Mouse (Mus musculus): ENCODE measurements around the gene Strada.
"Not testable (repeated sequence)": the region's sequence is repeated elsewhere in the genome, so short reads cannot be mapped to it uniquely, and the experiment has no call there.

Gene Strada

DNA sequence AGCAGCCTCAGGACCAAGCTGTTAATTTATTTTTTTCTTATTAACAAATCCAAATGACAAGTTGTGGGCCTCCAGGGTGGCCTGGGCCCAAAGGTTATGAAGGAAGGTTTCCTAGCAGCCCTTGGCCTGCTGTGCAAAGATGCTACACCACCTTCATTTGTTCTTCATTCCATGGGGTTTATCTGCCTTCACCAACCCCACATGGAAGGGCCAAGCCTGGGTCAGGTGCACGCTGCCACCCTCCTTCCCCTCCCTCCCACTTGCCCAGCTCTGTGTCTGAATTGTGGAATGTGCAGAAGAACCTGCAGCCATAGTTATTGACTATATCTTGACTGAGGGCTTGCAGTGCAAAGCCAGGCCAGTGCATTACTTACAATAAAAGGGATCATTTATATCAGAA, 45.7 kb downstream of the Strada start:
- DNase-seq (ENCODE audit: low spot score) = no peak

DNA sequence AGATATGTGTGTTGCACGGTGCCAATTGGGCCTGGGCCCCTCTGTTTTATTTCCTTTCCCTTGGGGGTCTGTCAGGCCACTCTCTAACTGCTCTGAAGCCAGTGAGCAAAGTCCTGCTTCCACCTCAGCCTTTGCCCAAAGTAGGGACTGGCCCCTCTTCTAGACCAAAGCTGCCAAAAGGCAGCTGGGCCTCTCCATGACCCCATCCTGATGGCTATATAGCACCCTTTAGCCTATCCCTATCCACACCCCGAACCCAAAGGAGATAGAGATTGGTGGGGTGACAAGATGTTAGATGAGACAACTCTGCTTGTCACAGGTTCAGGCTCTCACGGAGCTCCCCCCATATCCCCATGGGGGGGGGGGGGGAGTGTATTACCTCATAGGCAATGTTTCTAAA, 46.2 kb downstream of the Strada start:
- no peak for DNase-seq (ENCODE audit: low spot score)

GRCm38 (mm10) chr11:106154770-106155169, 47.2 kb downstream of the Strada start:
- DNase-seq (ENCODE audit: low spot score) = no peak

DNA sequence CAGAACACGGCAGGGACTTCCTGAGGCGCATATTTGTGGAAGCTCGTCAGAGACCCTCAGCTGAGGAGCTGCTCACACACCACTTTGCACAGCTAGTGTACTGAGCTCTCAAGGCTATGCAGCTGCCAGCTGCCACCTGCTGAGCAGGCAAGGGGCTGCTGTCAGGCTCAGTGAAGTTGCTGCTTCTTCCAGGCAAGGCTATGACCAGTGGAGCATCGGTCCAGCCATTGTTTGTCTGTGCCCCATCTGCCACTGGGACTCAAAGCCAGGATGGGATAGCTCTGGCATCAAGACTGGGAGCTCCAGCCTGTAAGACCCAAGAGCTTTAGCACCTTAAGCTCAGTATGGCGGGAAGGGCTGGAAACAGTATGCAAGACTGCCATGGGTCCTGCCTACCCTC, 47.9 kb downstream of the Strada start:
- DNase-seq (ENCODE audit: low spot score) = no peak

DNA sequence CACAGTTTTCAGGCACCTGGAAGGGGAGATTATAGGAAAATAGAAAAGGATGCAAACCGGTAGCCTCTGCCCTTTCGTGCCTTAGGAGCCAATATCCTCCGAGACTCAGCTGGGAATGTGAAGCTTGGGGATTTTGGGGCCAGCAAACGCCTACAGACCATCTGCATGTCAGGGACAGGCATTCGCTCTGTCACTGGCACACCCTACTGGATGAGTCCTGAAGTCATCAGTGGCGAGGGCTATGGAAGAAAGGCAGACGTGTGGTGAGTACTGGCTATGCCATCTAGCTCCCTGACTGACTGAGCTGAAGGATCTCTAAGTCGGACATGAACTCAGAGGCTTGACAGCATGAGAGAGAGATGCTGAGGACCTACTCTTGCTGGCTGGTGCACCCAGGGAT, 49.8 kb downstream of the Strada start:
- DNase-seq (ENCODE audit: low spot score) = no peak

DNA sequence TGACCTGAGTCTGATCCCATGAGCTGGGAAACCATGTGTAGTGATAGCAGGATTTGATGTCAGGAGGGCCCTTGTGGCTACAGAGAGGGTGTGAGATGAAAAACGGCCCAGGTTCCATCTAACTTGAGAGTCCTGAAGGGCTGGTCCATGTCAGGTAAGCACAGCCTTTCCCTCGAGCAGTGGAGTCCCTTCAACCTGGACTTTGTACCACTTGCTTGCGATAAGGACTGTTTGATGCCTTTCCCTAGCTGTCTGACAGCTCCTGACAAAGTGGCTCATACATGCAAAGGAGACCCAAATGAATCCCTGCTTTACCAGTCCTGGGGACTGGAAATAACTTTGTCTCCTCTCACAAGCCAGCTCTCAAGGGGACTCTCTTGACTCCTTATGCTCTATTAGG, 50.7 kb downstream of the Strada start:
- no peak for DNase-seq (ENCODE audit: low spot score)

DNA sequence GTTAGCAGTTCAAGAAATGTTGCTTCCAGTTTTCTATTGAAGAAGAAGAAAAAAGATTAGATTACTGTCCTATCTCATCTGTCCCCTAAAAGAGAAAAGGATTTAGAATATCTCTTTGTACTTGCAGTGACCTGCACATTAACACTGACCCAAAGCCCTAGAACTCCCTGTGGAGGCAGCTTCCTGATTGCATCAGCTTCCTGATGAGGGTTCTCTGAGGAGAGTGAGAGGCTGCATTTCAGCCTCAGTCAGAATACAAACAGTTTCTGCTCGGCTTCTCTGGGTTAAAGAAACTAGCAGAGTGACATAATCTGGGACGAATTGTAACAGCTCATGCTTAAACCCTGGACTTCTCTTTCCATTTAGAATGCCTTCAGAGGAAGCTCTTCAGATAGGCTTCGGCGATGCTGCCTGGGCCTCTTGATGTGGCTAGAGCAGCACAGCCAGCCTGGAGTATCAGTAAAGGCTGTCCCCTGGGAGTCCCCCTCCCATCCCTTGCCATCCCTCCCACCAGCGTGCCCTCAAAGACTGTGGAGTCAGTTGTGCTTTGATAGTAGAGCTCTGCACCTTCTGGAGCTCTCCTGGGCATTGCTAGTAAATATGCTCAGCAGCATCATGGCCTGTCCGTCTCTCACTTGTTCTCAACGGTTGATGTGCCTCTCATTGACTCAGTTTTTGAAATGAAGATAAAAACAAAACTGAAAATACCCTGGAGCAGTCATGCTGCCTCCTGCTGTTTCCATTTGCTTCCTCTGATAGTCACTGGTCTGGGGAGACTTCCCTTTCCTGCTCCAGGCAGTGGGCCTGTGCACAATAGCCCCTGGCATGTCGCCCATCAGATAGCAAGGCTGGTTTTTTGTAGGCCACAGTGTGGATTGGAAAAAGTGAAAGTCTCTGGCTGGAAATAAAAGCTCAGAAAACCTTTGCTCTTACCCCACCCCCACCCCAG, 67.1 kb downstream of the Strada start:
- DNase-seq (ENCODE audit: low spot score) = peak; percentile 73

DNA sequence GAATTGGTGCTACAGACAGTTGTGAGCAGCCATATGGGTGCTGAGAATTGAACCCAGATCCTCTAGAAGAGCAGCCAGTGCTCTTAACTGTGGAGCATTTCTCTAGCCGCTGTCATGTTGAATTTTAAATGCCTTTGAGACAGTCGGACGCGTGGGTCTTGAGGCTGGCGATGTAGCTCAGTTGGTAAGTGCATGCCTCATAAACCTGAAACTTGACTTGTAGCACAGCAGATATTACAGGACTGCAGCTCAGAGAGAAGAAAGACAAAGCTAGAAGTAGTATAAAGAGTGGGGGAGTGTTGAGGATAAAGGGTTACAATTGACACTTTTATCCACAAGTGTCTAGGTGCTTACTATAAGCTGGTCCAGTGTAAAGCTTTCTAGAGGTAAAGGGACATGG, 69.5 kb downstream of the Strada start:
- DNase-seq (ENCODE audit: low spot score) = no peak

GRCm38 (mm10) chr11:106129477-106129876, 72.5 kb downstream of the Strada start:
- DNase-seq (ENCODE audit: low spot score) = no peak

- not testable (repeated sequence) for DNase-seq (ENCODE audit: low spot score)
These were observed 75.1 kb downstream of the Strada start for GRCm38 (mm10) chr11:106126727-106127373.

- no peak for DNase-seq (ENCODE audit: low spot score)
These were observed 76.1 kb downstream of the Strada start for GRCm38 (mm10) chr11:106125827-106126226.

DNA sequence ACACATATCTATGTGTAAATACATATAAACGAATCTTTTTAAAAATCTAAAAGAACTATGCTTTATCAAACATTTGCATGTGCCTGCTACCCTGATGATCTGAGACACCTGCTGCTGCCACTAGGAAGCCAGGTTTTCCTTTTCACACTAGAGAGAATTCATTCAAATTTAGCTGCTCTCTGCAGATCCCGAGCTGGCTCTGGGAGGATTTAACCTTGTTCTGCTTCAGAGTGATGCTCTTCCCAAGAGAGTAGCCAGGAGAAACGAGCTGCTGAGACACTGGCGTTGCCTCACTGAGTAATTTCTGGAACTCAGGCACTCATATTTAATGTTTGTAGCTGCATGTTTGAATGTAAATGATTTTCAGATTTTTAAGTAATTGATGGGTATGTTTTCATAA, 77.2 kb downstream of the Strada start:
- DNase-seq (ENCODE audit: low spot score) = no peak

- DNase-seq (ENCODE audit: low spot score) = no peak
These were observed 79.2 kb downstream of the Strada start for GRCm38 (mm10) chr11:106122736-106123135.

DNA sequence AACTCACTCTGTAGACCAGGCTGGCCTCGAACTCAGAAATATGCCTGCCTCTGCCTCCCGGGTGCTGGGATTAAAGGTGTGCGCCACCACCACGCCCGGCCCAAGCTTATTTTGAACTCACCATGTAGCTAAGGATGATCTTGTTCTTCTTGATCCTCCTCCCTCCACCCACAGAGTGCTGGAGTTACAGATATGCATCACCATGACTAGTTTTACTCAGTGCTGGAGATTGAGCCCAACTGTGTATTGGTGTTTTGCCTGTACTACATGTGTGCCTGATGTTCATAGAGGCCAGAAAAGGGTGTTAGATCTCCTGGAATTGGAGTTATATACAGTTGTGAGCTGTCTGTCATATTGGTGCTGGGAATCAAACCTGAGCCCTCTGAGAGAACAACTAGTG, 79.7 kb downstream of the Strada start:
- DNase-seq (ENCODE audit: low spot score) = no peak
